Mouse (Mus musculus) liver, adult 2 months (tissue): Measurements from ENCODE around the gene Olfml1.

ENCODE experiments used
- CTCF ChIP-seq: fragments of 200-500 bp; IDR thresholded peaks from 2 replicates; pipeline ENCODE4 v1.5.1; 2011; ENCODE audit warnings: low read depth, low read length, control low read depth
- POLR2A ChIP-seq: fragments of 200-500 bp; IDR thresholded peaks from 2 replicates; pipeline ENCODE4 v1.6.1; 2011; ENCODE audit warnings: low read length, control low read depth; ENCODE audit not compliant: insufficient read depth; ENCODE audit errors: extremely low read depth

DNA sequence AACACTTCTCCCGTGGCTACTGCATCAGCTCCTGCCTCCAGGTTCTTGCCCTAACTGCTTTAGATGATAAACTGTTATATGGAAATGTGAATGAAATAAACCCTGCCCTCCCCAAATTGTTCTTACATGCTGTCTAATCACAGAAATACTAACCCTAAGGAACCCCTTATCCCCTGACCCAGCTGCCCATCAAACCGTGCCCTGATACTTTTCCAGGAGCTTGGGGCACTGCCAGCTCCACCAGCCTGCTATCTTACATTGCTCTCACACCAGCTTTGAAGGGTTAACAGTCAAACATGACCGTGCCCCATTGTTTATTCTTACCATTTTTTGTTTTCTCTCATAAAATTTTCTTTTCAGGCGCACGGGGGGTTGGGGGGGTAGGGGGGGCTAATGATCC lies 37.9 kb upstream of the Olfml1 start:
- TF ChIP-seq CTCF: no peak
- TF ChIP-seq POLR2A: no peak
